Mouse (Mus musculus): ENCODE results near the gene Mdm4.

GRCm38 (mm10) chr1:132919258-132919657 is 111.1 kb downstream of the Mdm4 start:
- TF ChIP-seq CHD2 (IDR thresholded peaks at IDR 0.05; ENCODE audit: low read depth, low read length) (no peak), ZC3H11A (IDR thresholded peaks at IDR 0.05; ENCODE audit: borderline replicate concordance, low read depth, low read length) (no peak)

All from ES-E14 (cell line).